Mouse (Mus musculus): Measurements from ENCODE around the gene Myo1f. TPM values are rescaled to one million over a fixed set of nuclear protein-coding genes. Genes with fewer than 3 reads are reported as not detected.
A peak's percentile ranks its signal among the peaks of the same experiment; 100 is the strongest.

Myo1f gene
- total and polyA plus RNA-seq, 3 experiments: 0.08 to 0.40 TPM; not detected in 1

DNA sequence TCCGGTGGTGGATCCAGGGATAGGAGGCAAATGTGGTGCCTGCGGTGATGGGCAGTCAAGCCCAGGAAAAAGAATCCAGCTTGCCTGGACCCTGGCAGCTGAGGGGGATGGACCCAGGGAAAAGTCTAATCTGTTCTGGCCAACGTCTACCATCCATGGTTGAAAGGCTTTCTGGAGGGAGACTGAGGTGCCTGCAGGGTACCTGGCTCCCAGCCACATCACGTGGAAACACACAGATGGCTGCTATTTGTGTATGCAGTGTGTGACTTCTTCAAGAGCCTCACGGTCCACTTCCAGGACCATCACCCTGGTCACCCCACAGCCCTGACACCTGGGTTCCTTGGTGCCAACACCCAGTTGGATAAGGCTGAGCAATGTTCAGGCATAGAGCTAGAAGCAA, 76.3 kb downstream of the Myo1f start:
- Histone ChIP-seq H3K9me3 (replicated peaks; ENCODE audit: insufficient read depth, low read length) (no peaks in the 10 kb centered on the region), H3K36me3 (ENCODE audit: control insufficient read depth in 1 of 2, insufficient read depth in 2 of 2, low read length in 2 of 2) (peaks cover 0 to 7% of the 10 kb centered on the region in 2 experiments; a peak in 2 of 4 replicates), H3K27me3 (ENCODE audit: control insufficient read depth in 1 of 2, insufficient read depth in 2 of 2, low read length in 2 of 2) (no peaks in the 10 kb centered on the region), H3K27ac (ENCODE audit: control insufficient read depth, low read depth, low read length) (no peak overlapping the region), H3K4me3 (ENCODE audit: control insufficient read depth in 1 of 2, insufficient read depth in 1 of 2, low read depth in 2 of 2, low read length in 2 of 2) (no peak overlapping the region), H3K9ac (ENCODE audit: control insufficient read depth, low read depth, low read length, poor library complexity, severe bottlenecking) (no peak overlapping the region), H3K79me2 (ENCODE audit: control insufficient read depth, insufficient read depth, low read length, poor library complexity) (peaks cover 1% of the 10 kb centered on the region; the same call in 1 of the 2 replicates), H3K4me1 (ENCODE audit: control insufficient read depth in 1 of 2, insufficient read depth in 2 of 2, low read length in 2 of 2) (peaks cover 0 to 12% of the 10 kb centered on the region in 2 experiments; a peak in 2 of 4 replicates)
- TF ChIP-seq POLR2AphosphoS2 (IDR thresholded peaks at IDR 0.05; ENCODE audit: low read length): no peak
- no peak for DNase-seq (ENCODE audit: low read depth, low spot score)

DNA sequence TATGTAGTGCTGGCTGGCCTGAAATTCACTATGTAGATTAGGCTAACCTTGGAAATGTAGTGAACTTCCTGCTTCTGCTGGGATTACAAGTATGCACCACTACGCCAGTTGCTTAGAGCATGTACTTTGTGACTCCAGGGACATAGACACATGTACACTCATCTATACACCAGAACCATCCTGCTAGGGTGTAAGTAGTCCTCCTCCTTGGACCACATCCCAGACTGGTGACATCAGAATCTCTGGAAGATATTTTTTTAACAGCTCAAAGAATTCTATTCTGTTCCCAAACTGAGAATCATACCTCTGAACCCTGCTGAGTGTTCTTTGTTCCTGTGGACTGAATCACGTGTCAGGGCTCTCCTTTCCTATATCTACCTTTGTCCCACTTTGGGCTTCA, 81.5 kb downstream of the Myo1f start:
- DNase-seq (ENCODE audit: low read depth, low spot score): no peak
- Histone ChIP-seq H3K27me3 (ENCODE audit: control insufficient read depth in 1 of 2, insufficient read depth in 2 of 2, low read length in 2 of 2) (no peaks in the 10 kb centered on the region), H3K36me3 (ENCODE audit: control insufficient read depth in 1 of 2, insufficient read depth in 2 of 2, low read length in 2 of 2) (peaks cover 0 to 4% of the 10 kb centered on the region in 2 experiments; a peak in 2 of 4 replicates), H3K4me1 (ENCODE audit: control insufficient read depth in 1 of 2, insufficient read depth in 2 of 2, low read length in 2 of 2) (peaks cover 6 to 7% of the 10 kb centered on the region in 2 experiments; a peak in 3 of 4 replicates), H3K9me3 (replicated peaks; ENCODE audit: insufficient read depth, low read length) (no peaks in the 10 kb centered on the region), H3K27ac (ENCODE audit: control insufficient read depth, low read depth, low read length) (no peak overlapping the region), H3K79me2 (ENCODE audit: control insufficient read depth, insufficient read depth, low read length, poor library complexity) (no peaks in the 10 kb centered on the region), H3K4me3 (ENCODE audit: control insufficient read depth in 1 of 2, insufficient read depth in 1 of 2, low read depth in 2 of 2, low read length in 2 of 2) (no peak overlapping the region), H3K9ac (ENCODE audit: control insufficient read depth, low read depth, low read length, poor library complexity, severe bottlenecking) (no peak overlapping the region)
- TF ChIP-seq UBTF (IDR thresholded peaks at IDR 0.05; ENCODE audit: borderline replicate concordance, insufficient read depth, low read depth, low read length): no peak

DNA sequence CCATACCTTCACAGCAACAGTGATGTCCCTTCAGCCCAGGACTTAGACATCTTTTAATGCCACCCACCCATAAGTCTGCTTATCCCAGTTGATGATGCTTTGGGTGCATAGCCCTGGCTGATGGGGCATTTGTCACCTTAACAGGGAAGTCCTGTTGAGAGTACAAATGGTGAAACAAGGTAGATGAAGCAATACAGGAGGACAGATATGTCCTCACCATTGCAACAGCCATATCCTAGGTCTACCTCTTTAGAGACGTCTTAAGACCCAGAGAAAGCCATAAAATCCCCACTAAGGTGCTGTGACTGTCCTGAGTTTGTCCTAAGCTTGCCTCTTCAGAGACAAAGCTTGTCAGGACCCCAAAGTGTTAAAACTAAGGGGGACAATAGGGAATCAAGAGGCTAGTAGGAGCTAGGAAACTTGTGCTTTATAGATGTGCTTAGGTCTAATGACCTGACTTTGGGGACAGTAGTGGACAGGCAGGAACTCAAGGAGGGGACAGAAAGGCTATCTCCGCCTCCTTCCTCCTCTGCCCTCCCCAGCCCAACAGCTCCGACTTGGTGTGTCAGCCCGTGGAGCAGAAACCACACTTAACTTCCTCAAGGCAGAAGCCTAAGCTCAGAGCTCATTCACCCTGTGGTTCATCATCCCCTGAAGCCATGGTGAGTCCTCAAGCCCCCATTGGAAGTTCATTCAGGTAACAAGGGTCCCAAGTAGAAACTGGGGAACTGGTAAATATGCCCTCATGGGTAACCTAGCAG, 82.2 kb downstream of the Myo1f start, which contains the start of gene Pram1:
TSS of gene Pram1 (plus strand) at position 541 of the 761 bp plus-strand sequence.
- no peaks in the 10 kb centered on the region for H3K79me2 ChIP-seq (ENCODE audit: control insufficient read depth, insufficient read depth, low read length, poor library complexity)
- peaks cover 0 to 4% of the 10 kb centered on the region in 2 experiments; a peak in 2 of 4 replicates for H3K36me3 ChIP-seq (ENCODE audit: control insufficient read depth in 1 of 2, insufficient read depth in 2 of 2, low read length in 2 of 2)
- H3K4me1 ChIP-seq (ENCODE audit: control insufficient read depth in 1 of 2, insufficient read depth in 2 of 2, low read length in 2 of 2): peaks cover 6 to 7% of the 10 kb centered on the region in 2 experiments; a peak in 3 of 4 replicates
- H3K9ac ChIP-seq (ENCODE audit: control insufficient read depth, low read depth, low read length, poor library complexity, severe bottlenecking): no peak within 1 kb of the TSS
- H3K4me3 ChIP-seq (ENCODE audit: control insufficient read depth in 1 of 2, insufficient read depth in 1 of 2, low read depth in 2 of 2, low read length in 2 of 2): no peak within 1 kb of the TSS
- H3K27me3 ChIP-seq (ENCODE audit: control insufficient read depth in 1 of 2, insufficient read depth in 2 of 2, low read length in 2 of 2): no peaks in the 10 kb centered on the region
- no peak within 1 kb of the TSS for H3K27ac ChIP-seq (ENCODE audit: control insufficient read depth, low read depth, low read length)
- TF ChIP-seq JUND (IDR thresholded peaks at IDR 0.05; ENCODE audit: low read depth, low read length) (no peak), CHD1 (IDR thresholded peaks at IDR 0.05; ENCODE audit: low read depth, low read length) (no peak), GATA1 (IDR thresholded peaks at IDR 0.05; ENCODE audit: low read depth, low read length) (no peak), RAD21 (IDR thresholded peaks at IDR 0.05; ENCODE audit: low read depth, low read length) (no peak)
- DNase-seq (ENCODE audit: low read depth, low spot score): no peak
- no peaks in the 10 kb centered on the region for H3K9me3 ChIP-seq (replicated peaks; ENCODE audit: insufficient read depth, low read length)

DNA sequence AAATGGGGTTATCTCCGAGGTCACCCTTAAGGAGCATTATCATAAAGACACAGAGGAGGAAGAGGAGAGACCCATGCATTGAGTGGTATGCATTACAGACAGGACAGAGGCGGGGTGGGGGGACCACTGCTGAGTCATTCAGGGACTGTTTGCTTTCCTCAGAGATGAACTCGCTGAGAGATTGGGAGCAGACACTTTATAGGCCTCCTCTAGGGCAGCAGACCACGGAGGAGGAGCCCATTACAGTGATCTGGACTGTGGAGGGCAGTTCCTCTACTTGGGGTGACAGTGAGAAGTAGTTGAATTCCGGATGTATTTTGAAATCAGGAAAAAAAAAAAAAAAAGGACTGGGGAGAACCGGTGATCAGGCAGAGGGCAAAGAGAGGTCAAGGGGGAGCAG, 84.2 kb downstream of the Myo1f start:
- Histone ChIP-seq H3K27ac (ENCODE audit: control insufficient read depth, low read depth, low read length) (no peak overlapping the region), H3K4me3 (ENCODE audit: control insufficient read depth in 1 of 2, insufficient read depth in 1 of 2, low read depth in 2 of 2, low read length in 2 of 2) (no peak overlapping the region)
- DNase-seq (ENCODE audit: low read depth, low spot score): peak; percentile 49
- TF ChIP-seq E2F4 (IDR thresholded peaks at IDR 0.05; ENCODE audit: borderline replicate concordance, low read depth, low read length): no peak
- no peak for TF ChIP-seq CTCF (IDR thresholded peaks at IDR 0.05 in 2 of 3, conservative IDR thresholded peaks at IDR 0.05 in 1 of 3; ENCODE audit: control insufficient read depth in 1 of 3, insufficient read depth in 1 of 3, low read depth in 2 of 3, low read length in 3 of 3, poor library complexity in 1 of 3, severe bottlenecking in 1 of 3)
- TF ChIP-seq ZNF384 (IDR thresholded peaks at IDR 0.05; ENCODE audit: low read depth, low read length): no peak
- no peak for TF ChIP-seq MEF2A (IDR thresholded peaks at IDR 0.05; ENCODE audit: extremely low read depth, insufficient replicate concordance, low read depth, low read length, poor library complexity, severe bottlenecking)
- no peak for TF ChIP-seq CHD2 (IDR thresholded peaks at IDR 0.05; ENCODE audit: low read length)
- peak in 1 of 2 experiments; percentile 37; a peak in 1 of 4 replicates for TF ChIP-seq EP300 (IDR thresholded peaks at IDR 0.05; ENCODE audit: low read depth in 1 of 2, low read length in 2 of 2)
- peak; percentile 61; the same call in 1 of the 2 replicates for TF ChIP-seq RCOR1 (IDR thresholded peaks at IDR 0.05; ENCODE audit: low read depth, low read length)
- TF ChIP-seq USF1 (IDR thresholded peaks at IDR 0.05; ENCODE audit: low read depth, low read length): no peak
- TF ChIP-seq RAD21 (IDR thresholded peaks at IDR 0.05; ENCODE audit: low read depth, low read length): no peak
- TF ChIP-seq ETS1 (IDR thresholded peaks at IDR 0.05; ENCODE audit: low read depth, low read length): no peak
- TF ChIP-seq SMC3 (IDR thresholded peaks at IDR 0.05; ENCODE audit: low read depth, low read length): no peak
- TF ChIP-seq ZMIZ1 (IDR thresholded peaks at IDR 0.05; ENCODE audit: low read depth, low read length): no peak
- no peak for TF ChIP-seq SIN3A (IDR thresholded peaks at IDR 0.05; ENCODE audit: low read length)
- TF ChIP-seq CHD1 (IDR thresholded peaks at IDR 0.05; ENCODE audit: low read depth, low read length): no peak

More for the DNA sequence above, 84.2 kb downstream of the Myo1f start:
- no peak overlapping the region for H3K9ac ChIP-seq (ENCODE audit: control insufficient read depth, low read depth, low read length, poor library complexity, severe bottlenecking)
- peaks cover 0 to 4% of the 10 kb centered on the region in 2 experiments; a peak in 2 of 4 replicates for H3K36me3 ChIP-seq (ENCODE audit: control insufficient read depth in 1 of 2, insufficient read depth in 2 of 2, low read length in 2 of 2)
- H3K9me3 ChIP-seq (replicated peaks; ENCODE audit: insufficient read depth, low read length): no peaks in the 10 kb centered on the region
- peaks cover 6 to 7% of the 10 kb centered on the region in 2 experiments; a peak in 3 of 4 replicates for H3K4me1 ChIP-seq (ENCODE audit: control insufficient read depth in 1 of 2, insufficient read depth in 2 of 2, low read length in 2 of 2)
- H3K79me2 ChIP-seq (ENCODE audit: control insufficient read depth, insufficient read depth, low read length, poor library complexity): no peaks in the 10 kb centered on the region
- H3K27me3 ChIP-seq (ENCODE audit: control insufficient read depth in 1 of 2, insufficient read depth in 2 of 2, low read length in 2 of 2): no peaks in the 10 kb centered on the region

All from MEL (cell line).